Mouse (Mus musculus): ENCODE results near the gene Klc4. TPM values are rescaled to one million over a fixed set of nuclear protein-coding genes. Genes with fewer than 3 reads are reported as not detected.

Gene Klc4
- 36.4 and 38.4 TPM in 2 replicates for polyA plus RNA-seq (2014; fragmentation: Nextera tagmentation; extraction: Ambion mirVana)

- whole genome bisulfite sequencing = under 1% methylated on average over 53 of the region's 53 CpGs
- Histone ChIP-seq H3K9me3 (ENCODE audit: control insufficient read depth, low read length) (no peaks in the 10 kb centered on the region), H3K4me1 (ENCODE audit: control insufficient read depth, insufficient read depth, low read length) (peaks cover 17% of the 10 kb centered on the region), H3K4me2 (ENCODE audit: low read depth) (peak within 1 kb of the TSS; percentile 95), H3K36me3 (ENCODE audit: control insufficient read depth, insufficient read depth, low read length) (peaks cover 4% of the 10 kb centered on the region), H3K9ac (ENCODE audit: low read length) (peak within 1 kb of the TSS; percentile 82), H3K4me3 (ENCODE audit: low read depth, low read length) (peak within 1 kb of the TSS; percentile 81), H3K27ac (ENCODE audit: low read depth, low read length) (peak within 1 kb of the TSS; percentile 58; the same call in 1 of the 2 replicates), H3K27me3 (ENCODE audit: control insufficient read depth, insufficient read depth, low read length) (no peaks in the 10 kb centered on the region)
- DNase-seq (ENCODE audit: low spot score) = peak; percentile 99
- ATAC-seq (ENCODE audit: insufficient read depth, low FRiP score, low TSS enrichment) = peak; percentile 77
Measured at GRCm38 (mm10) chr17:46645561-46646321, at the start of gene Klc4, which contains the start of gene Mrpl2. Gene Klc4 (minus strand): TSS chr17:46646022. Gene Mrpl2 (plus strand): TSS chr17:46646229.

- Histone ChIP-seq H3K9ac (ENCODE audit: low read length) (no peak overlapping the region), H3K9me3 (ENCODE audit: control insufficient read depth, low read length) (no peaks in the 10 kb centered on the region), H3K4me3 (ENCODE audit: low read depth, low read length) (no peak overlapping the region), H3K4me1 (ENCODE audit: control insufficient read depth, insufficient read depth, low read length) (no peaks in the 10 kb centered on the region), H3K36me3 (ENCODE audit: control insufficient read depth, insufficient read depth, low read length) (no peaks in the 10 kb centered on the region; the same call in 1 of the 2 replicates), H3K27ac (ENCODE audit: low read depth, low read length) (no peak overlapping the region), H3K4me2 (ENCODE audit: low read depth) (no peak overlapping the region), H3K27me3 (ENCODE audit: control insufficient read depth, insufficient read depth, low read length) (no peaks in the 10 kb centered on the region)
- ATAC-seq (ENCODE audit: insufficient read depth, low FRiP score, low TSS enrichment) (no peak), DNase-seq (ENCODE audit: low spot score) (no peak)
- WGBS = 72% methylated on average over 1 of the region's 1 CpGs
Measured at GRCm38 (mm10) chr17:46694517-46695063, 48.8 kb upstream of the Klc4 start.

- H3K4me3 ChIP-seq (ENCODE audit: low read depth, low read length) = no peak overlapping the region
- H3K4me1 ChIP-seq (ENCODE audit: control insufficient read depth, insufficient read depth, low read length) = no peaks in the 10 kb centered on the region
- ATAC-seq (ENCODE audit: insufficient read depth, low FRiP score, low TSS enrichment) = no peak
- H3K27me3 ChIP-seq (ENCODE audit: control insufficient read depth, insufficient read depth, low read length) = no peaks in the 10 kb centered on the region
- peaks cover 13% of the 10 kb centered on the region for H3K36me3 ChIP-seq (ENCODE audit: control insufficient read depth, insufficient read depth, low read length)
- no peak overlapping the region for H3K4me2 ChIP-seq (ENCODE audit: low read depth)
- no peak for DNase-seq (ENCODE audit: low spot score)
- H3K9me3 ChIP-seq (ENCODE audit: control insufficient read depth, low read length) = no peaks in the 10 kb centered on the region
- H3K27ac ChIP-seq (ENCODE audit: low read depth, low read length) = no peak overlapping the region
- no peak overlapping the region for H3K9ac ChIP-seq (ENCODE audit: low read length)
- WGBS = 91% methylated on average over 2 of the region's 2 CpGs
Measured at GRCm38 (mm10) chr17:46691390-46691789, 45.6 kb upstream of the Klc4 start.

- H3K4me1 ChIP-seq (ENCODE audit: control insufficient read depth, insufficient read depth, low read length) = no peaks in the 10 kb centered on the region
- H3K36me3 ChIP-seq (ENCODE audit: control insufficient read depth, insufficient read depth, low read length) = peaks cover 20% of the 10 kb centered on the region
- 94% methylated on average over 12 of the region's 12 CpGs for WGBS
- ATAC-seq (ENCODE audit: insufficient read depth, low FRiP score, low TSS enrichment) (no peak), DNase-seq (ENCODE audit: low spot score) (no peak)
- H3K9ac ChIP-seq (ENCODE audit: low read length) = no peak overlapping the region
- no peaks in the 10 kb centered on the region for H3K27me3 ChIP-seq (ENCODE audit: control insufficient read depth, insufficient read depth, low read length)
- H3K4me3 ChIP-seq (ENCODE audit: low read depth, low read length) = no peak overlapping the region
- H3K4me2 ChIP-seq (ENCODE audit: low read depth) = no peak overlapping the region
- H3K27ac ChIP-seq (ENCODE audit: low read depth, low read length) = no peak overlapping the region
- H3K9me3 ChIP-seq (ENCODE audit: control insufficient read depth, low read length) = no peaks in the 10 kb centered on the region
Measured at GRCm38 (mm10) chr17:46690665-46691064, 44.8 kb upstream of the Klc4 start.

- DNase-seq (ENCODE audit: low spot score) (no peak), ATAC-seq (ENCODE audit: insufficient read depth, low FRiP score, low TSS enrichment) (no peak)
- no peak overlapping the region for H3K9ac ChIP-seq (ENCODE audit: low read length)
- no peak overlapping the region for H3K4me2 ChIP-seq (ENCODE audit: low read depth)
- no peak overlapping the region for H3K4me3 ChIP-seq (ENCODE audit: low read depth, low read length)
- H3K36me3 ChIP-seq (ENCODE audit: control insufficient read depth, insufficient read depth, low read length) = peaks cover 33% of the 10 kb centered on the region
- no peaks in the 10 kb centered on the region for H3K27me3 ChIP-seq (ENCODE audit: control insufficient read depth, insufficient read depth, low read length)
- no peak overlapping the region for H3K27ac ChIP-seq (ENCODE audit: low read depth, low read length)
- peaks cover 8% of the 10 kb centered on the region for H3K4me1 ChIP-seq (ENCODE audit: control insufficient read depth, insufficient read depth, low read length)
- WGBS = 95% methylated on average over 6 of the region's 6 CpGs
- no peaks in the 10 kb centered on the region for H3K9me3 ChIP-seq (ENCODE audit: control insufficient read depth, low read length)
Measured at GRCm38 (mm10) chr17:46685913-46686312, 40.1 kb upstream of the Klc4 start.

GRCm38 (mm10) chr17:46682654-46683389 is 37.0 kb upstream of the Klc4 start:
- Histone ChIP-seq H3K36me3 (ENCODE audit: control insufficient read depth, insufficient read depth, low read length) (peaks cover 31% of the 10 kb centered on the region), H3K9me3 (ENCODE audit: control insufficient read depth, low read length) (no peaks in the 10 kb centered on the region), H3K9ac (ENCODE audit: low read length) (no peak overlapping the region), H3K4me1 (ENCODE audit: control insufficient read depth, insufficient read depth, low read length) (peaks cover 8% of the 10 kb centered on the region), H3K27me3 (ENCODE audit: control insufficient read depth, insufficient read depth, low read length) (no peaks in the 10 kb centered on the region), H3K4me3 (ENCODE audit: low read depth, low read length) (no peak overlapping the region), H3K4me2 (ENCODE audit: low read depth) (no peak overlapping the region), H3K27ac (ENCODE audit: low read depth, low read length) (no peak overlapping the region)
- no peak for ATAC-seq (ENCODE audit: insufficient read depth, low FRiP score, low TSS enrichment)
- WGBS = 83% methylated on average over 16 of the region's 16 CpGs
- no peak for DNase-seq (ENCODE audit: low spot score)

- Histone ChIP-seq H3K9ac (ENCODE audit: low read length) (peak overlapping the region; percentile 43; the same call in 1 of the 2 replicates), H3K4me1 (ENCODE audit: control insufficient read depth, insufficient read depth, low read length) (peaks cover 8% of the 10 kb centered on the region), H3K4me2 (ENCODE audit: low read depth) (peak overlapping the region; percentile 87), H3K9me3 (ENCODE audit: control insufficient read depth, low read length) (no peaks in the 10 kb centered on the region), H3K4me3 (ENCODE audit: low read depth, low read length) (peak overlapping the region; percentile 58), H3K27me3 (ENCODE audit: control insufficient read depth, insufficient read depth, low read length) (no peaks in the 10 kb centered on the region), H3K27ac (ENCODE audit: low read depth, low read length) (no peak overlapping the region), H3K36me3 (ENCODE audit: control insufficient read depth, insufficient read depth, low read length) (peaks cover 26% of the 10 kb centered on the region)
- no peak for DNase-seq (ENCODE audit: low spot score)
- ATAC-seq (ENCODE audit: insufficient read depth, low FRiP score, low TSS enrichment) = no peak
- WGBS = 30% methylated on average over 12 of the region's 12 CpGs
Measured at GRCm38 (mm10) chr17:46681466-46682118, 35.8 kb upstream of the Klc4 start.

- Histone ChIP-seq H3K27me3 (ENCODE audit: control insufficient read depth, insufficient read depth, low read length) (no peaks in the 10 kb centered on the region), H3K4me2 (ENCODE audit: low read depth) (peak within 1 kb of the TSS; percentile 87), H3K36me3 (ENCODE audit: control insufficient read depth, insufficient read depth, low read length) (peaks cover 27% of the 10 kb centered on the region), H3K4me1 (ENCODE audit: control insufficient read depth, insufficient read depth, low read length) (peaks cover 8% of the 10 kb centered on the region), H3K4me3 (ENCODE audit: low read depth, low read length) (peak within 1 kb of the TSS; percentile 58), H3K9ac (ENCODE audit: low read length) (peak within 1 kb of the TSS; percentile 62), H3K9me3 (ENCODE audit: control insufficient read depth, low read length) (no peaks in the 10 kb centered on the region), H3K27ac (ENCODE audit: low read depth, low read length) (peak within 1 kb of the TSS; percentile 73)
- ATAC-seq (ENCODE audit: insufficient read depth, low FRiP score, low TSS enrichment) = peak; percentile 95
- under 1% methylated on average over 47 of the region's 49 CpGs for WGBS
- peak; percentile 100 for DNase-seq (ENCODE audit: low spot score)
Measured at GRCm38 (mm10) chr17:46680760-46681373, 35.0 kb upstream of the Klc4 start, which contains the start of gene Klhdc3. Gene Klhdc3 (minus strand): TSS chr17:46680914.
